Mouse (Mus musculus): ENCODE measurements around the gene Matn4. TPM values are rescaled to one million over a fixed set of nuclear protein-coding genes. Genes with fewer than 3 reads are reported as not detected.

Gene Matn4
- polyA plus RNA-seq, 1 experiment from 2014 or later = 2.0 TPM

- DNase-seq (ENCODE audit: low spot score) = no peak
- ATAC-seq (ENCODE audit: low FRiP score, low TSS enrichment) = no peak
- H3K27me3 ChIP-seq (ENCODE audit: control insufficient read depth, insufficient read depth, low read length) = peaks cover 6% of the 10 kb centered on the region; the same call in 1 of the 2 replicates
Measured at GRCm38 (mm10) chr2:164403396-164404081, 1.4 kb downstream of the Matn4 start.

GRCm38 (mm10) chr2:164402906-164403305, 2.1 kb downstream of the Matn4 start, which contains the start of gene Rbpjl:
Rbpjl (plus strand) TSS chr2:164403141.
- 10% methylated on average over 17 of the region's 17 CpGs for WGBS
- no peak within 1 kb of the TSS for H3K27ac ChIP-seq (replicated peaks)
- TF ChIP-seq EP300 (optimal IDR thresholded peaks at IDR 0.05) = no peak
- peak; percentile 95 for TF ChIP-seq CTCF (IDR thresholded peaks at IDR 0.05; ENCODE audit: low read depth)

More at GRCm38 (mm10) chr2:164403396-164404081, 1.4 kb downstream of the Matn4 start:
- H3K9me3 ChIP-seq (ENCODE audit: control insufficient read depth, low read length) = no peaks in the 10 kb centered on the region
- 0 out of 2 replicates have a peak, but pooled peaks cover 2% of the 10 kb centered on the region for H3K4me1 ChIP-seq (replicated peaks; ENCODE audit: control insufficient read depth, insufficient read depth)
- WGBS = 36% methylated on average over 13 of the region's 14 CpGs
- H3K4me3 ChIP-seq (ENCODE audit: low read depth, low read length) = no peak overlapping the region
- no peak overlapping the region; the same call in 1 of the 2 replicates for H3K4me2 ChIP-seq (replicated peaks; ENCODE audit: low read depth)
- no peaks in the 10 kb centered on the region for H3K36me3 ChIP-seq (ENCODE audit: control insufficient read depth, insufficient read depth, low read length)
- no peak overlapping the region for H3K9ac ChIP-seq (ENCODE audit: low read length)
- H3K27ac ChIP-seq (replicated peaks) = no peak overlapping the region
- no peak for TF ChIP-seq CTCF (IDR thresholded peaks at IDR 0.05; ENCODE audit: low read depth)
- no peak for TF ChIP-seq EP300 (optimal IDR thresholded peaks at IDR 0.05)

GRCm38 (mm10) chr2:164396911-164397310, 8.0 kb downstream of the Matn4 start:
- H3K4me1 ChIP-seq (replicated peaks; ENCODE audit: control insufficient read depth, insufficient read depth) = no peaks in the 10 kb centered on the region
- H3K27ac ChIP-seq (replicated peaks) = no peak overlapping the region
- H3K9me3 ChIP-seq (ENCODE audit: control insufficient read depth, low read length) = no peaks in the 10 kb centered on the region
- no peaks in the 10 kb centered on the region for H3K36me3 ChIP-seq (ENCODE audit: control insufficient read depth, insufficient read depth, low read length)
- DNase-seq (ENCODE audit: low spot score) = no peak
- TF ChIP-seq EP300 (optimal IDR thresholded peaks at IDR 0.05) (no peak), CTCF (IDR thresholded peaks at IDR 0.05; ENCODE audit: low read depth) (no peak)
- no peak overlapping the region for H3K9ac ChIP-seq (ENCODE audit: low read length)
- H3K4me2 ChIP-seq (replicated peaks; ENCODE audit: low read depth) = no peak overlapping the region
- WGBS = 69% methylated on average over 12 of the region's 12 CpGs
- H3K27me3 ChIP-seq (ENCODE audit: control insufficient read depth, insufficient read depth, low read length) = peaks cover 3% of the 10 kb centered on the region; the same call in 1 of the 2 replicates
- H3K4me3 ChIP-seq (ENCODE audit: low read depth, low read length) = no peak overlapping the region
- no peak for ATAC-seq (ENCODE audit: low FRiP score, low TSS enrichment)

More at GRCm38 (mm10) chr2:164402906-164403305, 2.1 kb downstream of the Matn4 start, which contains the start of gene Rbpjl:
- Histone ChIP-seq H3K9ac (ENCODE audit: low read length) (no peak within 1 kb of the TSS), H3K4me3 (ENCODE audit: low read depth, low read length) (no peak within 1 kb of the TSS), H3K36me3 (ENCODE audit: control insufficient read depth, insufficient read depth, low read length) (no peaks in the 10 kb centered on the region), H3K27me3 (ENCODE audit: control insufficient read depth, insufficient read depth, low read length) (peaks cover 6% of the 10 kb centered on the region; the same call in 1 of the 2 replicates), H3K4me1 (replicated peaks; ENCODE audit: control insufficient read depth, insufficient read depth) (0 out of 2 replicates have a peak, but pooled peaks cover 2% of the 10 kb centered on the region), H3K4me2 (replicated peaks; ENCODE audit: low read depth) (no peak within 1 kb of the TSS; the same call in 1 of the 2 replicates), H3K9me3 (ENCODE audit: control insufficient read depth, low read length) (no peaks in the 10 kb centered on the region)
- ATAC-seq (ENCODE audit: low FRiP score, low TSS enrichment) = peak; percentile 77
- peak; percentile 86 for DNase-seq (ENCODE audit: low spot score)

- Histone ChIP-seq H3K9me3 (ENCODE audit: control insufficient read depth, low read length) (no peaks in the 10 kb centered on the region), H3K4me3 (ENCODE audit: low read depth, low read length) (no peak overlapping the region), H3K36me3 (ENCODE audit: control insufficient read depth, insufficient read depth, low read length) (no peaks in the 10 kb centered on the region), H3K4me1 (replicated peaks; ENCODE audit: control insufficient read depth, insufficient read depth) (no peaks in the 10 kb centered on the region), H3K27me3 (ENCODE audit: control insufficient read depth, insufficient read depth, low read length) (peaks cover 3% of the 10 kb centered on the region; the same call in 1 of the 2 replicates), H3K27ac (replicated peaks) (no peak overlapping the region), H3K9ac (ENCODE audit: low read length) (no peak overlapping the region), H3K4me2 (replicated peaks; ENCODE audit: low read depth) (no peak overlapping the region)
- ATAC-seq (ENCODE audit: low FRiP score, low TSS enrichment) (no peak), DNase-seq (ENCODE audit: low spot score) (no peak)
- 90% methylated on average over 7 of the region's 7 CpGs for WGBS
- no peak for TF ChIP-seq EP300 (optimal IDR thresholded peaks at IDR 0.05)
- no peak for TF ChIP-seq CTCF (IDR thresholded peaks at IDR 0.05; ENCODE audit: low read depth)
Measured at GRCm38 (mm10) chr2:164396076-164396475, 8.9 kb downstream of the Matn4 start.

GRCm38 (mm10) chr2:164393126-164393525, 11.8 kb downstream of the Matn4 start:
- Histone ChIP-seq H3K27me3 (ENCODE audit: control insufficient read depth, insufficient read depth, low read length) (no peaks in the 10 kb centered on the region), H3K27ac (replicated peaks) (no peak overlapping the region), H3K4me1 (replicated peaks; ENCODE audit: control insufficient read depth, insufficient read depth) (0 out of 2 replicates have a peak, but pooled peaks cover 2% of the 10 kb centered on the region), H3K36me3 (ENCODE audit: control insufficient read depth, insufficient read depth, low read length) (no peaks in the 10 kb centered on the region), H3K9me3 (ENCODE audit: control insufficient read depth, low read length) (no peaks in the 10 kb centered on the region), H3K4me3 (ENCODE audit: low read depth, low read length) (no peak overlapping the region), H3K4me2 (replicated peaks; ENCODE audit: low read depth) (no peak overlapping the region), H3K9ac (ENCODE audit: low read length) (no peak overlapping the region)
- ATAC-seq (ENCODE audit: low FRiP score, low TSS enrichment) (no peak), DNase-seq (ENCODE audit: low spot score) (no peak)
- TF ChIP-seq CTCF (IDR thresholded peaks at IDR 0.05; ENCODE audit: low read depth) (no peak), EP300 (optimal IDR thresholded peaks at IDR 0.05) (no peak)
- WGBS = 76% methylated on average over 29 of the region's 29 CpGs

GRCm38 (mm10) chr2:164389499-164389898, 15.5 kb downstream of the Matn4 start:
- peak; percentile 86 for DNase-seq (ENCODE audit: low spot score)
- under 1% methylated on average over 30 of the region's 30 CpGs for WGBS

More at GRCm38 (mm10) chr2:164389499-164389898, 15.5 kb downstream of the Matn4 start:
- no peaks in the 10 kb centered on the region for H3K27me3 ChIP-seq (ENCODE audit: control insufficient read depth, insufficient read depth, low read length)
- H3K4me2 ChIP-seq (replicated peaks; ENCODE audit: low read depth) = peak overlapping the region; percentile 64
- H3K27ac ChIP-seq (replicated peaks) = no peak overlapping the region; the same call in 1 of the 2 replicates
- H3K36me3 ChIP-seq (ENCODE audit: control insufficient read depth, insufficient read depth, low read length) = no peaks in the 10 kb centered on the region
- peak; percentile 63 for ATAC-seq (ENCODE audit: low FRiP score, low TSS enrichment)
- peak overlapping the region; percentile 45 for H3K4me3 ChIP-seq (ENCODE audit: low read depth, low read length)
- TF ChIP-seq CTCF (IDR thresholded peaks at IDR 0.05; ENCODE audit: low read depth) = peak; percentile 84
- no peak for TF ChIP-seq EP300 (optimal IDR thresholded peaks at IDR 0.05)
- H3K9me3 ChIP-seq (ENCODE audit: control insufficient read depth, low read length) = no peaks in the 10 kb centered on the region
- H3K9ac ChIP-seq (ENCODE audit: low read length) = peak overlapping the region; percentile 53
- 0 out of 2 replicates have a peak, but pooled peaks cover 2% of the 10 kb centered on the region for H3K4me1 ChIP-seq (replicated peaks; ENCODE audit: control insufficient read depth, insufficient read depth)

All from stomach, postnatal 0 days (tissue).